Mouse (Mus musculus) splenic B cell, adult 2 months (primary cell): ENCODE measurements around the gene Tubgcp6.

ENCODE experiments used
- DNase-seq: peaks from one replicate; pipeline ENCODE4 v3.0.0-alpha.2; 2011; ENCODE audit warnings: low read depth, low spot score
- H3K27me3 ChIP-seq: 2 replicates; pipeline ENCODE4 v1.6.1; 2012; ENCODE audit warnings: mild to moderate bottlenecking, low read length, moderate library complexity, mixed read lengths; ENCODE audit not compliant: control insufficient read depth, poor library complexity, insufficient read depth, severe bottlenecking
- H3K36me3 ChIP-seq: 2 replicates; pipeline ENCODE4 v1.6.1; 2012; ENCODE audit warnings: mild to moderate bottlenecking, low read length, moderate library complexity, mixed read lengths; ENCODE audit not compliant: control insufficient read depth, poor library complexity, insufficient read depth, severe bottlenecking

Gene Tubgcp6

GRCm38 (mm10) chr15:89147895-89148294 lies 25.0 kb upstream of the Tubgcp6 start:
- H3K36me3 ChIP-seq, result peaks cover 2% of the 10 kb centered on the region; the same call in 1 of the 2 replicates
- DNase-seq, result no peak
- H3K27me3 ChIP-seq, result no peaks in the 10 kb centered on the region

- DNase-seq, result no peak
- no peaks in the 10 kb centered on the region for H3K27me3 ChIP-seq
- peaks cover 2% of the 10 kb centered on the region; the same call in 1 of the 2 replicates for H3K36me3 ChIP-seq
Measured at GRCm38 (mm10) chr15:89147456-89147855, 24.5 kb upstream of the Tubgcp6 start.

- Histone ChIP-seq H3K27me3 (no peaks in the 10 kb centered on the region), H3K36me3 (peaks cover 2% of the 10 kb centered on the region; the same call in 1 of the 2 replicates)
- peak; percentile 86 for DNase-seq
Measured at GRCm38 (mm10) chr15:89147024-89147423, 24.1 kb upstream of the Tubgcp6 start.

GRCm38 (mm10) chr15:89146537-89146936 lies 23.6 kb upstream of the Tubgcp6 start:
- no peaks in the 10 kb centered on the region for H3K27me3 ChIP-seq
- peak; percentile 73 for DNase-seq
- H3K36me3 ChIP-seq, result peaks cover 2% of the 10 kb centered on the region; the same call in 1 of the 2 replicates

- H3K27me3 ChIP-seq, result no peaks in the 10 kb centered on the region
- H3K36me3 ChIP-seq, result peaks cover 2% of the 10 kb centered on the region; the same call in 1 of the 2 replicates
- DNase-seq, result no peak
Measured at GRCm38 (mm10) chr15:89145813-89146350, 23.0 kb upstream of the Tubgcp6 start.

GRCm38 (mm10) chr15:89144965-89145364 lies 22.1 kb upstream of the Tubgcp6 start:
- 0 out of 2 replicates have a peak, but pooled peaks cover 2% of the 10 kb centered on the region for H3K27me3 ChIP-seq
- H3K36me3 ChIP-seq, result peaks cover 2% of the 10 kb centered on the region; the same call in 1 of the 2 replicates
- peak; percentile 36 for DNase-seq

GRCm38 (mm10) chr15:89143134-89143533 lies 20.2 kb upstream of the Tubgcp6 start:
- Histone ChIP-seq H3K27me3 (0 out of 2 replicates have a peak, but pooled peaks cover 2% of the 10 kb centered on the region), H3K36me3 (peaks cover 2% of the 10 kb centered on the region; the same call in 1 of the 2 replicates)
- no peak for DNase-seq

- Histone ChIP-seq H3K27me3 (0 out of 2 replicates have a peak, but pooled peaks cover 2% of the 10 kb centered on the region), H3K36me3 (peaks cover 2% of the 10 kb centered on the region; the same call in 1 of the 2 replicates)
- no peak for DNase-seq
Measured at GRCm38 (mm10) chr15:89141905-89142304, 19.0 kb upstream of the Tubgcp6 start.

- DNase-seq, result peak; percentile 34
- H3K36me3 ChIP-seq, result peaks cover 2% of the 10 kb centered on the region; the same call in 1 of the 2 replicates
- 0 out of 2 replicates have a peak, but pooled peaks cover 2% of the 10 kb centered on the region for H3K27me3 ChIP-seq
Measured at GRCm38 (mm10) chr15:89141443-89141842, 18.5 kb upstream of the Tubgcp6 start.

GRCm38 (mm10) chr15:89140659-89141252 lies 17.8 kb upstream of the Tubgcp6 start, which contains the start of gene Mapk12:
TSS of gene Mapk12 (minus strand) at chr15:89140703.
- peaks cover 2% of the 10 kb centered on the region; the same call in 1 of the 2 replicates for H3K36me3 ChIP-seq
- peak; percentile 33 for DNase-seq
- 0 out of 2 replicates have a peak, but pooled peaks cover 2% of the 10 kb centered on the region for H3K27me3 ChIP-seq

GRCm38 (mm10) chr15:89140048-89140658 lies 17.2 kb upstream of the Tubgcp6 start:
- DNase-seq, result peak; percentile 42
- Histone ChIP-seq H3K27me3 (0 out of 2 replicates have a peak, but pooled peaks cover 2% of the 10 kb centered on the region), H3K36me3 (peaks cover 2% of the 10 kb centered on the region; the same call in 1 of the 2 replicates)

- H3K36me3 ChIP-seq, result no peaks in the 10 kb centered on the region
- H3K27me3 ChIP-seq, result 0 out of 2 replicates have a peak, but pooled peaks cover 2% of the 10 kb centered on the region
- no peak for DNase-seq
Measured at GRCm38 (mm10) chr15:89138531-89138930, 15.6 kb upstream of the Tubgcp6 start.

- 0 out of 2 replicates have a peak, but pooled peaks cover 2% of the 10 kb centered on the region for H3K27me3 ChIP-seq
- DNase-seq, result no peak
- no peaks in the 10 kb centered on the region for H3K36me3 ChIP-seq
Measured at GRCm38 (mm10) chr15:89138046-89138405, 15.1 kb upstream of the Tubgcp6 start.

GRCm38 (mm10) chr15:89137378-89138045 lies 14.6 kb upstream of the Tubgcp6 start:
- H3K27me3 ChIP-seq, result 0 out of 2 replicates have a peak, but pooled peaks cover 2% of the 10 kb centered on the region
- DNase-seq, result no peak
- H3K36me3 ChIP-seq, result no peaks in the 10 kb centered on the region
